Comparison of ENCODE assay signal across 9 mouse cellular contexts in genomic region chr5:140194173-140194572, GRCm38 (mm10).
A peak's percentile ranks its signal among the peaks of the same experiment; 100 is the strongest.
DNase-seq lines count a peak whose midpoint lies in the region; TF ChIP-seq lines count a peak whose summit lies in the region.
"Had no signal": no experiment of that assay in that cellular context is flagged by ENCODE, and none has a peak within 500 bp of the region (broad histone marks: within the 10 kb centered on the region; RNA-seq: fewer than 3 reads in every experiment).

No protein-coding gene starts in this region.

- no peak overlapping the region for H3K27ac ChIP-seq in heart, embryonic 10.5 days
- H3K27ac ChIP-seq: limb, embryonic 13.5 days had no signal

- intact Hi-C loops in heart, postnatal 14 days (cut with DNase I): no loop called here

- H3K9me3 ChIP-seq in heart, embryonic 10.5 days: no peaks in the 10 kb centered on the region
- H3K9me3 ChIP-seq: limb, embryonic 13.5 days had no signal

- H3K79me2 ChIP-seq in myocyte (ENCODE audit: control insufficient read depth, insufficient read depth): no peaks in the 10 kb centered on the region

- DNase-seq in heart, adult 11 months: peak; percentile 94
- DNase-seq in heart, embryonic 10.5 days (ENCODE audit: low spot score): no peak
- peak; percentile 47 for DNase-seq in brain, embryonic 18.5 days (ENCODE audit: low read depth, low spot score)
- DNase-seq in heart, postnatal 14 days: peak; percentile 23 to 26
- no peak for DNase-seq in embryo, embryonic 10.5 days (ENCODE audit: low spot score)
- DNase-seq in urinary bladder, postnatal 25 days (ENCODE audit: low spot score): no peak
- no peak for DNase-seq in kidney, postnatal 25 days

- H3K4me1 ChIP-seq in heart, embryonic 10.5 days: peaks cover 13% of the 10 kb centered on the region; the same call in 1 of the 2 replicates

- H3K27me3 ChIP-seq in heart, embryonic 10.5 days (ENCODE audit: insufficient read depth, poor library complexity, severe bottlenecking): no peaks in the 10 kb centered on the region
- H3K27me3 ChIP-seq in myocyte (ENCODE audit: control insufficient read depth, insufficient read depth, insufficient read length): no peaks in the 10 kb centered on the region
- H3K27me3 ChIP-seq: limb, embryonic 13.5 days had no signal

- H3ac ChIP-seq in myocyte (ENCODE audit: control insufficient read depth, insufficient read length): no peak overlapping the region

- no peak for TF ChIP-seq POLR2A in myocyte (IDR thresholded peaks at IDR 0.05; ENCODE audit: insufficient read length, low read depth)

- WGBS in heart, embryonic 10.5 days: 78% methylated on average over 11 of the region's 11 CpGs

- H3K4me2 ChIP-seq in myocyte (ENCODE audit: low read depth): peak overlapping the region; percentile 70
- H3K4me2 ChIP-seq: limb, embryonic 13.5 days had no signal

- peaks cover 19% of the 10 kb centered on the region; the same call in 1 of the 2 replicates for H3K36me3 ChIP-seq in heart, embryonic 10.5 days
- H3K36me3 ChIP-seq in myocyte (ENCODE audit: control insufficient read depth, insufficient read depth): no peaks in the 10 kb centered on the region

- H3K4me3 ChIP-seq in heart, embryonic 10.5 days: no peak overlapping the region
- H3K4me3 ChIP-seq in myocyte: no peak overlapping the region
- H3K4me3 ChIP-seq: limb, embryonic 13.5 days had no signal

TF ChIP-seq in myocyte, 11 proteins besides CTCF, POLR2A, EP300 and RAD21:
- no peak for TF ChIP-seq SRF (IDR thresholded peaks at IDR 0.05; ENCODE audit: control insufficient read depth, insufficient read length, low read depth)
- TF ChIP-seq TCF12 (IDR thresholded peaks at IDR 0.05; ENCODE audit: insufficient read depth, poor library complexity, severe bottlenecking): peak; percentile 43
- peak in 1 of 3 experiments; percentile 37 for TF ChIP-seq MYOG (IDR thresholded peaks at IDR 0.05; ENCODE audit: control insufficient read depth in 1 of 3, insufficient read depth in 1 of 3, insufficient read length in 2 of 3, low read depth in 2 of 3)
- peak in 2 of 3 experiments; percentile 75 to 89 for TF ChIP-seq MYOD1 (IDR thresholded peaks at IDR 0.05; ENCODE audit: control insufficient read depth in 1 of 3, insufficient read length in 2 of 3, low read depth in 2 of 3)
- TF ChIP-seq E2F4 (IDR thresholded peaks at IDR 0.05; ENCODE audit: insufficient read depth): no peak

Comparison
In these comparisons a context has a peak if more than half of its experiments do, and no peak if none do; other contexts are left out.
1. DNase-seq: peak in heart, adult 11 months (single experiment), brain, embryonic 18.5 days (single experiment) and heart, postnatal 14 days (2 of 2); none in heart, embryonic 10.5 days (single experiment), embryo, embryonic 10.5 days (single experiment), urinary bladder, postnatal 25 days (single experiment) and kidney, postnatal 25 days (0 of 2).